Mouse (Mus musculus) mouse embryonic stem cell (cell line): ENCODE data around the gene Smap1.
"Not testable (repeated sequence)": the region's sequence is repeated elsewhere in the genome, so short reads cannot be mapped to it uniquely, and the experiment has no call there.

ENCODE experiments used
- in situ Hi-C, 2 experiments: fragments of 300-500 bp; cut with MboI; formaldehyde crosslinking; loops; 1 replicate in 1 of 2; 3 replicates in 1 of 2; pipeline ENCODE4 v1.14.3; 2019 to 2020; ENCODE audit warnings: low sequenced_read_pairs in 2 of 2, low pct_unique_long_range_greater_than_20kb in 1 of 2, mixed read lengths in 1 of 2; ENCODE audit not compliant: unreplicated experiment in 1 of 2

Smap1 gene

DNA sequence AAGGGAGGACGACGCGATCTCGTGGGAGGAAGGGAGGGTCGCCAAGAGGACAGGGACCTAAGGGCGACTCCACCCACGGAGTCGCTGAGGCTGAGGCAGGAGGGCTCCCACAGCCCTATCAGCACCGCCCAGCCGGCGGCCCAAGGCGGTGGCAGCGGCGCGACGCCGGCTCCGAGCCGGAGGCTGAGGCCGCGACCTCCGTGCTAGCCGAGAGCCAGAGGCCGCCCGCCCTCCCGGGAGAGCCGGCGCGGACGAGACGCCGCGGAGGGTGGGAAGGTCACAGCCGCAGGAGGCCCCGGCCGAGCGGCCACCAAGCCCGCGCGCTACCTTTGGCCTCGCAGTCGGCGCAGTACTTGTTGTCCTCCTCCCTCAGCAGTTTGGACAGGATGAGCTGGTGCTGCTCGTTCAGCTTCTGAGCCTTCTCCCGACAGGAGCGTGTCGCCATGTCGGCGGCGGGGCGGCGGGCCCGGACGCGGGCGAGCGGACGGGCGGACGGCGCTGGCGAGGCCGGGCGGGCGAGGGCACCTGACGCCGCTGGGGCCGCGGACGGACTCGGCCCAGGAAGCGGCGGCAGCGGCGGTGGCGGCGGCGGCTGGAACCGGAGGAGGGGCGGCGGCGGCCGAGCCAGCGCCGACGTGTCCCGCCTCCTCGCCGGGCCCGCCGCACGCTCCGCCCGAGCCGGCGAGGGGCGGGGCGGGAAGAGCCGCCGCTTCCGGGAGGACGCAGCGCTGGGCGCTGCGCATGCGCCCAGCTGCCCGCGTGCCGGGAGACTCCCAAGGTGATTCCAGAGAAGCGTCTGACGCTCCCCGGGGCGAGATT is at the start of gene Smap1:
TSS of gene Smap1 (minus strand) at position 607 of the 819 bp plus-strand sequence.
- in situ Hi-C loops, result no loop called here

DNA sequence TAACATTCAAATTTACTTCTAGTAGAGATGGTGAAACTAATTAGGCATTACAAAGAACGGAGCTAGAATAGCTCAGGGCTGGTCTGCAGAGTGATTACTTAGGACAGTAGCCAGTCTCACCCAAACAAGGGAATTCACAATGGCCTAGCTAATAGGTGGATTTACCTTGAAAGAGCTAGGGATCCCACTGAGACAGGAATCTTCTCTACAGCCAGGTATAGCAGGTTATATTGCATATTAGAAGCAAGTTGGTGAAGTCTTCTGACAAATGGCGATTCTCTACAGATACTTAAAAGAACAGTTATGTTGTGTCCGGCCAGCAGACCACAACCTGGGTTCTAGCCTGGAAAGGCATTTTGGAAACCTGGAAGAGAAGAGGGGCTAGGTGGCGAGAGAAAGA is 49.0 kb upstream of the Smap1 start:
- in situ Hi-C loops, result not testable (repeated sequence)

DNA sequence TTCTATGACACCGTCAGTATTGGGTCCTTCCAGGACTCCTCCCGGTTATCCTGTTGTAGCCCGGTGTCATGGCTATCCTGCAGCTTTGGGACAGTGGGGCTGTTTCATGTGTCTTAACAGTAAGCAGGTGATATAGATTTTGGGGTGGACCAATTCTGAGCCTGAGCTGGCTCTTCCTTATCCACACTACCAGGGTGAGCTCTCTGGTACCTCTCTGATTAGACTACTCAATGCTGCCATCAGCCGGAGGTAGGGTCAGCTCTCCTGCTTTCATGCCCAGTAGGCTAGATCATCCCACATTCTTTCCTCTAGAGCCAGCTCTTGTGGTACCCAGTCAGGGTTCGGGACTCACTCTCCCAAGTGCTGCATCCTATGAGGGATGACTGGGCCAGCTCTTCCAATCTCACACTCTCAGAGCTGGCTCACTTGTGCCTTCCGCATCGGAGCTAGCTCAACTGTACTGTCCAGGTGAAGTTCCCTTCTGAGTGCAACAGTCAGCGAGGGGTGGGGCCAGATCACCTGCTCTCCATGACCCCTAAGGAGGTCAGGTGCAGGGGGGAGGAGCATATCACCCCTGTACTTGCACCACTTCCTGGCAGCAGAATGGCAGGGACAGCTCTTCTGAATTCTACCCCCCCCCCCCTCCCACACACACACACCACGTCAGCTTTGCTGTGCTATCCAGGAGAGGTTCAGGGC is 46.1 kb upstream of the Smap1 start:
- in situ Hi-C loops, result no loop called here

DNA sequence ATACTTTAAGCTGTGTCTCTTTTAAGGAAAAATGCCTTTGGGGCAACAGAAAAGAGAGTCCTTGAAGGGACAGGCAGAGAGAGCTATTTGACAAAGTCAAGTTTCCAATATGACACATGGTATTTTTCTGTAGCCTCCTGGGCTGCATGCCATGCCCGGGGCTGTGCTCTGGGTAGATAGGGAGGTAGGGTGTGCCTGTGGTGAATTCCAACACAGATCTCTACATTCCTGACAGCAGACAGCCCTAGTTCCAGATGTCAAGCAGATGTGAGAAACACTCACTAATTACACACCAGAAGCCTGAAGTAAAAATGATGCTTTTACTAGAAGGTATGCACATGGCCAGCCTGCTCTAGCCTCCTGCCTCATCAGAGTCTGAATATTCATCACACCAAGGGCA is 44.1 kb upstream of the Smap1 start:
- in situ Hi-C loops, result no loop called here

DNA sequence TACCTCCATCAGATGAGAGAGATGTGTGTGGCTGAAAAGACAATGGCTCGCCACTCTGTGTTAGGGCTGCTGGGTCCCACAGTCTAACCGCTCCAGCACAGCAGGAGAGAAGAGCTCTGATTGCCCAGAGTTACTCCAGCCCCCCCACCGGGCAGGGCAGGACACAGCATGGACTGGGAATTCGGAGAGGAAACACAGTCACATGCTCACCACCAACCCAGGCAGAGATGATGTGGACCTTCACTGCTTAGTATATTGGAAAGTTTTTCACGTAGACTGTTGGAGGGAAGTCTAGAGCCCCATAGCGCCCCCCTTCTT is 37.3 kb upstream of the Smap1 start:
- in situ Hi-C loops, result no loop called here

DNA sequence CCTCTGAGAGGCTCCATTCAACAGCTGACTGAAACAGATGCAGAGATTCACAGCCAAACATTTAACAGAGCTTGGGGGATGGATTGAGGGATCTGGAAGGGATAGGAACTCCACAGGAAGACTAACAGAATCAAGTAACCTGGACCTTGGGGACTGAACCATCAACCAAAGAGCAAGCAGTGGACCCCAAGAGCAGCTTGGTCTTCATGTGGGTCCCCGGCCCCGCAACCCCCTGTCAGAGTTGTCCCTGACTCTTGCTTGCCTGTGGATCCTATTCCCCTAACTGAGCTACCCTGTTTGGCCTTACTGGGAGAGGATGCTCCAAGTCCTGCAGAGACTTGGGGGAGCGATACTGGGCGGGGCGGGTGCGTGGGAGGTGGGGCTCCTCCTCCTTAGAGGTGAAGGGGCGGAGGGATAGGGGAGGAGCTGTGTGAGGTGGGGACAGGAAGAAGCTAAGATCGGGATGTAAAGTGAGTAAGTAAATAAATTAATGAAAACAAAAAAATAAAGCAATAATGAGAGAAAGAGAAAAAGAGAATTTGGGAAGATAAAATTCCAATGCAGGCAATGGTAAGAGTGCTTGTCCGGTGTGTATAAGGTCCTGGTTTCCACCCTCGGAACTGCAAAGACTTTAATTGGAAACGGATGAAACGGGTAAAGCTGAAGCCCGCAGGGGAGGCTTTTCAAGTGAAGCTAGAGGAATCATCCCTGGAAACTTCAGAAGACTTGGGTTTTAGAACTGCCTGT is 36.7 kb upstream of the Smap1 start:
- in situ Hi-C loops, result no loop called here

DNA sequence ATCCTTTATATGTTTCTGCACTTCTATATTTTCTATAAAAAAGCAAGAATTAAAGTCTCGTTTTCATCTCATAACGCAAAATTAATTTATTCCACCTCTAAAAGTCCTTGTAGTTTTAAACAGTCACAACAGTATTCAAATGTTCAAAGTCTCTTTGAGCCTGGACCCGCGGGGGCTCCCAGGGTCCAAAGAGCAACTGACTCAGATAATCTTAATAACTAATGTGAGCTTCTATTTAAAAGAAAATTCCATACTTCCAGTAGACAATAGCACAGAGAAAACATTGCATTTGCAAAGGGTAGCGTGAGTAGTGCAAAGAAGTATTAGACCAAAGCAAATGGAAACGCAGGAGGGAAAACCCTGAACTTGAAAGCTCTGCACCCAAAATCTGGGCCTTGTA is 36.0 kb upstream of the Smap1 start:
- in situ Hi-C loops, result no loop called here

DNA sequence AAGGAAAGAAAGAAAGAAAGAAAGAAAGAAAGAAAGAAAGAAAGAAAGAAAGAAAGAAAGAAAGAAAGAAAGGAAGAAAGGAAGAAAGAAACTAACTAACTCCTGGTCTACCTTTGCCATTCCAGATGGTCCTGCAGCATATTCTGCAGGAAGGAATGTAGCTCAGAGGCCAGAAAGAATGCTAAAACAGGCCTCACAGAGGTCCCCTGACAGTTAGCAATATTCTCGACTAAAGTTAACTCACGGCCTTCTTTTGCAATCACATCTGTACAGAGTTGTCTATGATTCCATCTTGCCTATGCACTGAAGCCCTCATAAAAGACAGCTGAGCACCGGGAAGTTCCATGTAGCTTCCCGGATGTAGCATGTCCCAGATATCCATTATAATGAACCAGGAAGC is 33.4 kb upstream of the Smap1 start:
- in situ Hi-C loops, result no loop called here

DNA sequence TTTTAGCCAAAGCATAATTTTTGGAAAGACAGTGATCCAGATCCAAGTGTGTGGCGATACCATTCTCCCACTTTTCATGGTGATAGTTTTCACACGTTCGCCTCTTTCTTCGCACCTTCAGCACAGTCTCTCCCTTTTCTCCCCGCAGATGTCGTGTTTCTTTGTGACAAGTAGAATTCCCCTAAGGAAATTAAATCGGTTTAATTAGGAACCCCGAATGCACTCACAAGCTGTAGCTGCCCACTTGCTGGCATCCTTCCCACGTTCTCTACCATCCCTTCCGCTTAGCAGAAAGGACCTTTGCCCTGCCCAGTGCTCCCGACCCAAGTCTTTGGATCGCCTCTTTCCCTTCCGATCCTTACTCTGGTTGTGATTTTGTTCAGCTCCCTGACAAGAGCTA is 31.8 kb upstream of the Smap1 start:
- in situ Hi-C loops, result no loop called here

DNA sequence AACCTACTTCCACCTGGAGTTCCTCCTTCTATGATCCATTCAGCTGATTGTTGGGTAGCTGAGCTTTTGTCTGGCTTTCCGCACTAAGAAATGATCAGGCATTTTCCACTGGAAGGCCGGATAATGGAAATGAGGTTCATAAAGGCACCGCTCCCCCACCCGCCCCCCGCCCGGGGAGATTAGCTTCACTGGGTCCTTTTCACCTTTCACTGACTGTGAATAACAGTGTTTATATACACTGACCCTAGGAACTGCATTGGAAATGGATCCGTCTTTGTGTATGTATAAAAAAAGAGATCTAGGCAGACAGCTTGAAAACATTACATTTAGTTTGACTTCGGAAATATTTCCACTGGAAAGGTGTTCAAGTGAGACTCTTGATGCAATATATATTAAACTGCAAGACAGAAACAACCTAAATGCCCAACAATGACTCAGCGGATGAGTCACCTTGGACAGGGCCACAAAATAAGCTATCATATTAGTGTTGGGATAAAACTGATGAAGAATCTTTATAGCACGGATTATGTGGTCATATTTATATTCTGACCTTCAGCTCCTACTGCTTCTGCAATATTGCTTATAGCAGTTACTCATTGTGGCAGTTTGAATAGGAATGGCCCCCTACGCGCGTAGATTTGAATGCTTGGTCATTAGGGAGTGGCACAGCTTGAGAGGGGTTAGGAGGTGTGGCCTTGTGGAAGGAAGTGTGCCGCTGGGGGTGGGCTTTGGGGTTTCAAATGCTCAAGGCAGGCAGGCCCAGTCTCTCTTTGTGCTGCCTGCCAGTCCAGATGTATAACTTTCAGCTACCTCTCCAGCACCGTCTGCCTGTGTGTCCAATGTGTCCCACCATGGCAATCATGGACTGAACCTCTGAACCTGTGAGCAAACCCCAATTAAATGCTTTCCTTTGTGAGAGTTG is 26.9 kb upstream of the Smap1 start:
- in situ Hi-C loops, result no loop called here

DNA sequence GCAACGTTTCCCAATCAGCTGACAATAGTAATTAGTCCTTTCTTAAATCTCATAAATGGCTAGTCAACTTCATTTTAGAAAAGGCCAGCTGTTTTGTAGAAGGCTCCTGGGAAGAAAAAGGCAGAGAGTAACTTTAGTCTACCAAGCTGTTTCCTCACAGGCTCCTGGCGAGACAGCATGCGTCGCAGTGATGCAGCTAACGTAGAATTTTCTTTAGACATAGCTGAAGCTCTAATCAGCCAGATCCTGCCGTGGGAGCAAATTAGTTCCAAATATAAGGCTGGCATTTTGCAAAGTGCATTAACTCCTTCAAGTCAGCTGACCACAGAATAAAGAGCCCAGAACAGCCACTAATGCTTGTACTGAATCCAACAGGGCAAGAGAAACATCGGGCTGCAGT is 26.2 kb upstream of the Smap1 start:
- in situ Hi-C loops, result no loop called here

DNA sequence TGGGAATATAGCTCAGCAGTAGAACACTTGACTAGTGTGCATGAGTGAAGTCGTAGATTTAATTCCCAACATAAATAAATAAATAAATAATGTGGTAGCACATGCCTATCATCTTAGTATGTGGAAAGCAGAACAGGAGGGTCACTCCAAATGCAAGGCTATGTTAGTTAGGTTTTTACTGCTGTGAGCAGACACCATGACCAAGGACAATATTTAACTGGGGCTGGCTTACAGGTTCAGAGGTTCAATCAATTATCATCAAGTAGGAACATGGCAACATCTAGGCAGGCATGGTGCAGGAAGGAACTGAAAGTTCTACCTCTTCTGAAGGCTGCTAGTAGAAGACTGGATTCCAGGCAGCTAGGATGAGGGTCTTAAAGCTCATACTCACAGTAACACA is 22.0 kb upstream of the Smap1 start:
- in situ Hi-C loops, result no loop called here

DNA sequence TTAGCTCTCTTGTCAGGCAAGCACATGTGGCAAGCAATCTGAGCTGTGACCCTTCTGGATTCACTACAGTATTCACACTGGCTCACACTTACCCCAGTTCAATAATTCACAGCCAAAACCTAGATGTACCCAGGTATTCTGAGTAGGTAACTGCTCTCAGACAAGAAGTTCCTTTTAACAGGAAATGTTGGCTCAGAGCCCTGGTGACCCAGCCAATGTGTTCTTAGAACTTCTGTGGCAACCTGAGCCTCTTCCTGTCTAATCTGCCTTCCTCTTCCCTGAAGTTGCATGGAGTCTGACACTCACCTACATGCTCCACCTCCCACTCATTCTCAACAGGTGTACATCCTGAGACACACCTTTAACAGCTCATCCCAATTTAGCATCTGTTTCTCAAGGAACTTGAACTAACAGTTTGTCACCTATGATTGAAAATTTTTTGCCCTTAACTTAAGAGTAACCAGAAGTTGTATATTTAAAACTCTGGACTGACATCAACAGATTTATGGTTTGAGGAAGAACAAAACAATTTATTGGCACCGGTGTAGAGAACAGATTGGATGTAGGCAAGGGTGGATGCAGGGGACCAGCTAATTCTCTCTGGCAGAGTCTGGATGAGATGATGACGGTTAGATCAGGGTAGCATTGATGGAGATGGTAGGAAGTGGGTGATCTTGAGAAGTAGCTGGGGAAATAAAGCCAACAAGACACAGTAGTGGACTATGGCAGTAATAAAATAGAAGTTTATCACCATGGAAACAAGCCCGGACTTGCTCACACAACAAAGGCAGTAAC is 21.2 kb upstream of the Smap1 start:
- in situ Hi-C loops, result no loop called here

DNA sequence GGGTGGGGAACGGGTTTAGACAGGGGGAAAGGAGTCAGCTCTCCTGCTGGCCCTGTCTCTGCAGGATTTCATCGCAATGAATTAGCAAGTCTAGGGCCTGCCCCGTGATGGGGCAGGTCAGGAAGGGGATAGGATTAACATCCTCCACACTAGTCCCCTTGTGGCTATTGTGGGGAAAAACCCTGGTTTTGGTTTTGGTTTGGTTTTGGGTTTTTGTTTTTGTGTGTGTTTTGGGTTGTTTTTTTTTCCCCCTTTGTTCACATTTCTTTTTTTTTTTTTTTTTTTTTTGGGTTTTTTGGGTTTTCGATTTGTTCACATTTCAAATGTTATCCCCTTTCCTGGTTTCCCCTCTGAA is 13.3 kb upstream of the Smap1 start:
- in situ Hi-C loops, result no loop called here

DNA sequence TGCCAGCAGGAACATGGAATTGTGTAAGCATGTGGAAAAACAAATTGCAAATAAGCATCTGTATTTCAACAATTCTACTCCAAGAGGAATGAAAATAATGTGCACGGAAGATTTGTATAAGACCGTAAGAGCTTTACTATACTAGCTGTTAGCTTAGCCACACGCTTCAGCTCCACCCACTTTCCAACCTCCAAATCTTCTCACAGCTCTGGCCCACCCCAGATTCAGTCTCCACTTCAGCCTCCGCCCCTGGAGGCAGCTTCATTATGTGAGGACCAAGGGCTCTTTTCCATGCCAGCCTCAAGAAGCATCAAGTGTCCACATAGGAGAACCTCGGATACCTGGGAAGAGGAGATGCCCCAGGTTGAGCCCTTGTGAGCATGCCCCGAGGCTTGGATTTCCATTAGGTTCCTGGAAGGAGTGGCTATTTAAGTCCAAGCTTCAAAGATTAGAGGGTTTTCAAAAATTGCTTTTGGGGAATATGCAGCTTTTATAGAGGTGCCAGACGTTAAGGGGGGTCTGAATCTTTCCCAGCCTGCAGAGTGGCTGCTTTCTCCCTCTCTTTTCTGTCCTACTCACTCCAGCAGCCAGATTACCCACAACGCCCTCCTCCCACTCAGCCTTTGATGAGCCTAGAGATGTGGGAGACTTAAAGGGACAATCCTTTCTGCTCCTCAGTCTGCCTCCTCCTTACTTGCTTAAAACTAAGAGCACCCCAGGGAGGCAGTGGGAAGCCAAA is 12.7 kb upstream of the Smap1 start:
- in situ Hi-C loops, result no loop called here

DNA sequence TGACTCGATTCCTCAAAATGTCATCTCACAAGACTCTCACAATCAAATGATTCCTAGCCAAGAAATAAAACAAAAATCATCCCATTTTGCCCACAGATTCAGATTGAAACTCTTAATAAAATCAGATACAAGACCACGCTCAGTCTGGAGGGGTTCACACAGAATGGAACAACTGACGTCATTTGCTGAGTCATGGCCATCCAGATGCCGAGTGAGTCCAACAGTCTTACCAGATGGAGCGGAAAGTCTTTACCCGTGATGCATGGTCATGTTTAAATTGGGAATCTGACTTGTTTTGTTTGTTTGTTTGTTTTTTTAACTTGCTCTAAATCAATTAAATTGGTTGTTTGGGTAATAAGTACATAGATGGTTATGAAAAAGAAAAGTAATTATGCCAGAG is 7.3 kb upstream of the Smap1 start:
- in situ Hi-C loops, result no loop called here

DNA sequence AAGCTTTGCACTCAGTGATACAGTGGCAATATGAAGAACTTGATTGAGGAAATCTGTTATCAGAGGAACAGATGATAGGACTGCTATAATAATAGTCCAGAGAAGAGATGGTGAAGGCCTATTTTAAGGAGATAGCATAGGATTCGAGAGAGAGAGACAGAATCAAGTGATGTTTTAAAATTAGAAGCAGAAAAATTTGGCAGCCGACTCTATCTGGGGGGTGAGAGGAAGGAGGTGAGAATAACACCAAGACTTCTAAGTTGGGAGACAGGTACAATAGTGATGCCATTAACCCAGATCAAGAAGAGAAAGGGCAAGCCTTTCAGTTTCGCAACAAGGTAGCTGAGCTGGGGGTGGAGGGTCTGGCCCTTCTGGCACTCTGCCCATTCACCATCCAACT is 6.3 kb upstream of the Smap1 start:
- in situ Hi-C loops, result no loop called here
